Mouse (Mus musculus) CH12.LX (cell line): Measurements from ENCODE around the gene Cldn11.
"Not testable (repeated sequence)": the region's sequence is repeated elsewhere in the genome, so short reads cannot be mapped to it uniquely, and the experiment has no call there.

Source experiments
- E2F4 ChIP-seq: IDR thresholded peaks from 2 replicates; pipeline ENCODE4 v1.6.1; 2011; ENCODE audit warnings: low read depth, low read length, improper control_type of control experiment; ENCODE audit not compliant: insufficient replicate concordance
- ELF1 ChIP-seq: IDR thresholded peaks from 2 replicates; pipeline ENCODE4 v1.6.1; 2014; ENCODE audit warnings: low read depth, mild to moderate bottlenecking, inconsistent platforms, low read length, improper control_type of control experiment
- JUND ChIP-seq: conservative IDR thresholded peaks from 2 replicates; pipeline ENCODE4 v1.6.1; 2011; ENCODE audit warnings: low read depth, low read length, improper control_type of control experiment
- NELFE ChIP-seq: IDR thresholded peaks from 2 replicates; pipeline ENCODE4 v1.6.1; 2011; ENCODE audit warnings: low read depth, low read length, improper control_type of control experiment
- POLR2A ChIP-seq: IDR thresholded peaks from 2 replicates; pipeline ENCODE4 v1.6.1; 2011; ENCODE audit warnings: low read depth, mild to moderate bottlenecking, improper control_type of control experiment, low read length
- POLR2AphosphoS2 ChIP-seq: IDR thresholded peaks from 2 replicates; pipeline ENCODE4 v1.6.1; 2011; ENCODE audit warnings: low read depth, low read length, improper control_type of control experiment
- TCF12 ChIP-seq: IDR thresholded peaks from 2 replicates; pipeline ENCODE4 v1.6.1; 2014; ENCODE audit warnings: low read depth, mild to moderate bottlenecking, inconsistent platforms, low read length, improper control_type of control experiment

DNA sequence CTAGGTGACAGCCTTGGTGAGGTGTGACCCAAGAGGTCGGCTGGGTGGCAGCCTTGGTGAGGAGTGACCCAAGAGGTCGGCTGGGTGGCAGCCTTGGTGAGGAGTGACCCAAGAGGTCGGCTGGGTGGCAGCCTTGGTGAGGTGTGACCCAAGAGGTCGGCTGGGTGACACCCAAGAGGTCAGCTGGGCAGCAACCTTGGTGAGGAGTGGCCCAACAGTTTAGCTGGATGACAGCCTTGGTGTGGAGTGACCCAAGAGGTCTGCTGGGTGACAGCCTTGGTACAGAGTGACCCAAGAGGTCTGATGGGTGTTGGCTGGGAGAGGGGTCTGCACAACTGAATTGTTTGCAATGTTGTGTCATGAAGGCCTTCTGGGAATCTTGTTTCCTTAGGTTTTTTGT, 13.1 kb upstream of the Cldn11 start:
- not testable (repeated sequence) for TF ChIP-seq POLR2A, ELF1, NELFE, TCF12, E2F4, POLR2AphosphoS2, JUND
